Mouse (Mus musculus) megakaryocyte-erythroid progenitor cell, adult 5-6 weeks (primary cell): ENCODE data around the gene N4bp2. TPM values are rescaled to one million over a fixed set of nuclear protein-coding genes. Genes with fewer than 3 reads are reported as not detected.
"Not testable (repeated sequence)": the region's sequence is repeated elsewhere in the genome, so short reads cannot be mapped to it uniquely, and the experiment has no call there.

Source experiments
- ATAC-seq: replicated peaks from 2 replicates; pipeline ENCODE4 v1.8.0; 2016; ENCODE audit warnings: mild to moderate bottlenecking, inconsistent platforms; ENCODE audit not compliant: severe bottlenecking, poor library complexity, low FRiP score, low TSS enrichment
- total RNA-seq, 2 experiments: library from RNA; stranded (forward) in 1 of 2; stranded (reverse) in 1 of 2; fragments of 200-1000, 215-1000 nt in 1 of 2; fragments of >200 nt in 1 of 2; fragmentation: Nextera tagmentation in 1 of 2; gene quantifications; 2 replicates each; pipeline ENCODE4 v1.2.3; 2014 to 2017

N4bp2 gene
- total RNA-seq, 2 experiments from 2014 or later, result 21.0 to 38.8 TPM

DNA sequence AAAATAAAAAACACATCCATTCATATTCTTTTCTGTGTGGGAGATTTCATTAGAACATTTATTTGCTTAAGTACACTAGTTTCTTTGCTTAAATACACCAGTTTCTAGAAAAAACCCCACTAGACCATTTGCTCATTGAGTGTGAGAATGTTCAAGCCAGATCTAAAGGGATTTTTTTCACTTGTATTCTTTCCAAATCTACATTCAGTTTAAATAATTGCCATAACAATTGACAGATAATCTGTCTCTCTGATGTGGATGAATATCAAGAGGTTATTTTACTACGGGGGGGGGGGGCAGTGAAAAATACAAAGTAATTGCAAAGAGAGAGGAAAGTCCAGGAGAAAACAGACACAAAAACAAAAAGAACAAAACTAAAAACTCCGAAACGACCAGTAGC, 635 bp upstream of the N4bp2 start:
- no peak for ATAC-seq

GRCm38 (mm10) chr5:65763916-65764785, 830 bp downstream of the N4bp2 start:
- peak; percentile 23 for ATAC-seq

DNA sequence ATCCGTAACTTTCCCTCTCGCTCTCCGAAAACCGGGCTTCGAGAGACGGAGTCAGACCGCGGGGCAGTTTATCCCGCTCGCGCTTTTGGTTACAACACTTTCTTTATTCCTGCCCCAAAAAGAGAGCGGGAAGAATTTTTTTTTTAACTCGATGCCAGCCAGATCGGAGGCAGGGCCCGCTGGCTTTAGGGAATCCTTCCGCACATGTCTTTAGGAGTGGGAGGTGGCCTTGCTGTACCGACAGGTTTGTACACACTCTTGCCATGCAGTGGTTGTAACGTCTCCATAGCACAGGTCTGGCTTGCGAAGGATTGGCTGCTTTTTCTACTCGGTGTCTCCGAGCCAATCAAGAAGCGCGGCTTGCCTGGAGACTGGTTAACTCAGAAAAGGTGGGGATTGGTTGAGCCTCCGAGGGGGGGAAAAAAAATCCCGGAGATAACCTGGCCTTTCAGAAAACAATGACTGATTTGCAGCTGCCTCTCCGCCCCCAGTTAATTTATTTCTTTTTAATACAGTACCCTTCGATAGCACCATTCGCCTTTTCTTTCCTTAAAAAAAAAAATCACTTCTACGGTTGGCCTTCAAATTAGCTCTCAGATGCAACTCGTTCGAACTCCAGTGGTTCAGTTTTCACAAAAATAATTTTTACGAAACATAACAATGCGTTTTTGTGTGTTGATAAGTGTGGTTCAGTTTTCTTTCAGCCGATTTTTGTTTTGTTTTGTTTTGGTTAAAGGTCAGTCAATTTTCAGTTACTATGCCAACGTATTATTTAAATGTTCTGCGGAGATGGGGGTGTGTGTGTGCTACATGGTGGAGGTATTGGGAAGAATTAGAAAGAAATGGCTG, 1.7 kb downstream of the N4bp2 start:
- peak; percentile 92 for ATAC-seq

DNA sequence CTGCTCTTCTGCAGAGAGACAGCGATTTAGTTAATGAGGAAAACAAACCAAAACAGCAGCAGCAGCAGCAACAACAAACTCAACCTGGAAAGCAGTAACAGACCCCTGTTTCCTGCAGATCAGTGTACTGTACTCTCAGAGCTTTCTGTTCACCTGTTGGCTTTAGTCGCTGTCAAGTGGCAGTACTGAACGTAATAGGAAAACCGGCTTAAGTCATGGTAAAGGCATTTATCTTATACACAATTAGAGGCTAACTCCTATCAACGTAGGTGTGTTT, 2.3 kb downstream of the N4bp2 start:
- no peak for ATAC-seq

- no peak for ATAC-seq
These were observed 4.7 kb downstream of the N4bp2 start for GRCm38 (mm10) chr5:65768007-65768406.

DNA sequence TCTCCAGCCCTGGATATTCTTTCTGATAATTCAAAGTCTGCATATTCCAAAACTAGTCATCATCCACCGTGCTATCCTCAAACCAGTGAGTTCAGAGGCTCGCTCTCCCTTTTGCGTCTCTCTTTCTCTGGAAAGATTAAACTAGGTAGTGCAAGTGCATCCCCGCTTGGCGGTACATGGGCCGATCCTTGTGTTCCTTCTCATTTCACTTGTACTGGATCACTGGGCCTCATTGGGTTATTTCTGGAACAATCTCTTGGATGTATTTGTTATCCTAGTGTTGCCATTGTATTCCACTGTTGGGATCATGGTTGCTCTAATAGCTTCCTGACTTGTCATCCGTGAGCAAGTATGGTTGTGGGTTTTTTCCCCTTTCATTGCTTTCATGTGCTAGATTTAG, 6.7 kb downstream of the N4bp2 start:
- no peak for ATAC-seq

GRCm38 (mm10) chr5:65770493-65770892, 7.2 kb downstream of the N4bp2 start:
- ATAC-seq, result no peak

GRCm38 (mm10) chr5:65773957-65774356, 10.6 kb downstream of the N4bp2 start:
- ATAC-seq, result not testable (repeated sequence)

DNA sequence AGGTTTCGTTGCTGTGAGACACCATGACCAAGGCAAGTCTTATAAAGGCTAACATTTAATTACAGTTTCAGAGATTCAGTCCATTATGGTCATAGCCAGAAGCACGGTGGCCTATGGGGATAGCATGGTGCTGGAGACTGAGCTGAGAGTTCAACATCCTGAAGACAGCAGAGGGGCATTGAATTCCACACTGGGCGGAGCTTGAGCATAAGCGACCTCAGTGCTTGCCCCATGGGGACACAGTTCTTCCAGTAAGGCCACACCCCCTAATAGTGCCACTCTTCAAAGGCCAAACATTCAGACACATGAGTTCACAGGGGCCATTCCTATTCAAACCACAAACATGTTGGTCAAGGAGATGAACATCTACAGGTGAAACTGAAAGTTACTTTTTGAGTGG, 12.8 kb downstream of the N4bp2 start:
- ATAC-seq, result no peak

GRCm38 (mm10) chr5:65776907-65777306, 13.6 kb downstream of the N4bp2 start:
- no peak for ATAC-seq

- ATAC-seq, result not testable (repeated sequence)
These were observed 15.7 kb downstream of the N4bp2 start for GRCm38 (mm10) chr5:65778986-65779385.

- no peak for ATAC-seq
These were observed 16.2 kb downstream of the N4bp2 start for GRCm38 (mm10) chr5:65779401-65780063.

DNA sequence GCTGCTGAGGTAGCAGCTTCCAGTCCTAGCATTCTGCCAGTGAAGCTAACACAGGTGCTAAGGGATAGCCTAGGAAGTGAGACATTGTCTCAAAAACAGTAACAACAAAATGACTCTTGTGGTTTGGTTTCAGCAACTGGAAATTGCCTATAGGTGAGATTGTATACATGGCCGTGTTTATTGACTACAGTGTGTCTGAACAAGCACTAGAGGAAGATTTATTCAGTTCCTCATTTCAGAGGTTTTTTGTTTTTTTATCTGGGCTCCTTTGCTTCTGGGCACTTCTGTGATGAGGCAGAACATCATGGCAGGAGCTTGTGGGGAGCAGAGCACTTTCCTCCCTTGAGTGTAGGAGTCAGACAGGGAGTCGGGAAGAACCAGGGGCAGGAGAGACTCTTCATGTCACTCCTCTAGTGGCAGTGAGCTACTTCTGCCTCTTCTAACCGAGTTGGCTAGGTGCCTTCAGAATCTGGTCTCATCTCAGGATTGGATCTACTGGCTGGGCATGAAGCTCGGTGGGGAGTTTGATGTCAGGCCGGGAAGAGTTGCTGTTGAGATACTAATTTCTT, 17.9 kb downstream of the N4bp2 start:
- no peak for ATAC-seq

- peak; percentile 37; the same call in 1 of the 2 replicates for ATAC-seq
These were observed 18.7 kb downstream of the N4bp2 start for GRCm38 (mm10) chr5:65781769-65782715.

DNA sequence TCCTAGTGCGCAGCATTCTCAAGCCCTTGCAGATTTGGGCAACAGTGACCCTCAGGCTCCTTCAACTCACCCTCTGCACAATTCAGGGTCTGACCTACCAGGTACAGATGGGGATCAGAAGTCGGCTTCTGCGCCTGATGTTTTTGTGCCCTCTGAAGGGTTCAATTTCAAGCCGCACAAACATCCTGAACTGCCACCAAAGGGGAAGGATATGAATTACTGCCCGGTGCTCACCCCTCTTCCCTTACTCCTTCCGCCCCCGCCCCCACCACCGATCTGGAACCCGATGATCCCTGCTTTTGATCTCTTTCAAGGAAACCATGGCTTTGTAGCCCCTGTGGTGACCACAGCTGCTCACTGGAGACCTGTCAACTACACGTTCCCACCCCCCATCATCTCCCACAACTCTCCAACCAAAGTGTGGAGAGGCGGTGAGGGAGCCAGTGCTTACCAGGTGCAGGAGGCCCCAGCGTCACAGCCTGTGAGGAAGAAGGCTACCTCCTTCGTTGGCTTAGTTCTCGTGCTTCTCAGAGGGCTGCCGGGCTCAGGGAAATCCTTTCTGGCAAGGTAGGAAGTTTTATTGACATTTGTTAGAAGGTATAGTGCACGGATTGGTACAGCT, 27.4 kb downstream of the N4bp2 start:
- ATAC-seq, result no peak

DNA sequence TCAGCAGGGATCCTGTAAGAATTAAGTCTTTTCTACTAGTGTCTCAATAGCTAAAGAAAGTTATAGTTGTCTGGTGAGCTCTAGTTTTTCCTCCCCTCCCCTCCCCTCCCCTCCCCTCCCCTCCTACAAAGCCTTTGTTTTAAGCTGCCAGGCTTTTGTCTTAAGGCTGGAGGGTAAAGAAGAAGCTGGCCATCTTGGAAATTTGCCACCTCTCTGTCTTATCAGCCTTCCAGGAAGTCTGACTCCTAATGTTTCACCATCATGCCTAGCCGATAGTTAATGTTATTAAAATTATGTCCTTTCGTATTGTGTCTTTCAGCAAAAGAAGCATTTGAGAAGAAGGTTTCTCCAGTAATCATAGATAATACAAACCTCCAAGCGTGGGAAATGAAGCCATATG, 30.9 kb downstream of the N4bp2 start:
- 0 out of 2 replicates have a peak, but pooled peaks have one; percentile 23 for ATAC-seq

DNA sequence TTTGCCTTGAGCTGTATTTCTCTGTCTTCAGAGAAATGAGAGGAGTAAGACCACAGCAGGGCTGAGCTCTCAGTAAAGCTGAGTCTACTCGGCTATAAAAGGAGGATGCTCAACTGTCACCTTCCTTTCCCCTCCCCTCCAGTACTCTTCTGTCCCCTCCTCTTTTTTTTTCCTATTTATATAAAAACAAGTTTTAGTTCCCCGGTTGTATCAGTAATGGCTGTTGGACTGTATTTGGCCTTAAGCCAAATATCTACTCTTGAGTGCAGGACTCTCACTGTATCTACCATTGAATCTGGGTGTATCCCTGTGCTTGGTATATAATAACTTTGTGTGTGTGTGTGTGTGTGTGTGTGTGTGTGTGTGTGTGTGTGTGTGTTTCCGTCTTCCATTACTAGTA, 31.4 kb downstream of the N4bp2 start:
- ATAC-seq, result peak; percentile 46

DNA sequence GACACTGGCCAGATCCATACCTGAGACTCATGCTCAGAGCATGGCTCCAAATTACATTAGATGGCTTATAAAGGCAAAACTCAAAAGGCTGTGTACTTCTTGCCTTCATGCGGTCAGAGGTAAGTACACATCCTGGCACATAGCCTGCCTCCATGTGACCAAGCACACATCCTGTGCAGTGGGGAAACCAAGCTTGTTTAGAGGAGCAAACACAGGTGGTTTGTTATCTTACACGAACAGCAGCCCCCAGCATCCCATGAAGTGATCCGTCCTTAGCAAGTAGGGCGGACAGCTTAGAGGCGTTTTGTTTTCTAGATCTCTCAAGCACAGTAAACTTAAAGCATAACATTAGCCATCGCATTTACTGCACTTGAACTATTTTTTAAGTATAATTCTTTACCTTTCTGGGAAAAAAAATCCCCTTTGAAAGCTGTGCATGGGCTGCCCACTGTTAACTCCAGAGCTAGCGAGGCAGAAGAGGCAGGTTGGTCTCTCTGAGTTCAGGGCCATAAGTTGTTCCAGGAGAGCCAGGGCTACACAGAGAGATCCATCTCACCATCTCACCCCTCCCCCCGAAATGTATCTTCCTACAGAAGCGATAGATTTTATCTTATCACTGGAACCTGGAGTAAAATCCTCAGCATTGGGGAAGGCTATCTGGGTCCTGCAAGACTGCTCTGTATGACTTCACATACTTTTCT, 32.1 kb downstream of the N4bp2 start:
- ATAC-seq, result peak; percentile 91
